Mouse (Mus musculus) ES-CJ7 (cell line): ENCODE measurements around the gene Cdh1.

ENCODE experiments used
- DNase-seq: peaks from one replicate; pipeline ENCODE4 v3.0.0; 2011; ENCODE audit warnings: low read depth, low spot score

Cdh1 gene

GRCm38 (mm10) chr8:106623016-106623415 lies 19.9 kb downstream of the Cdh1 start:
- DNase-seq: no peak

- DNase-seq: no peak
Observed at GRCm38 (mm10) chr8:106623451-106623850, 20.3 kb downstream of the Cdh1 start.

GRCm38 (mm10) chr8:106623954-106624353 lies 20.8 kb downstream of the Cdh1 start:
- DNase-seq: peak; percentile 64

- no peak for DNase-seq
Observed at GRCm38 (mm10) chr8:106624743-106625142, 21.6 kb downstream of the Cdh1 start.

- DNase-seq: no peak
Observed at GRCm38 (mm10) chr8:106626096-106626865, 23.1 kb downstream of the Cdh1 start.

- DNase-seq: peak; percentile 65
Observed at GRCm38 (mm10) chr8:106628291-106628964, 25.3 kb downstream of the Cdh1 start.

- DNase-seq: peak; percentile 55
Observed at GRCm38 (mm10) chr8:106629456-106629855, 26.3 kb downstream of the Cdh1 start.

GRCm38 (mm10) chr8:106631904-106632303 lies 28.8 kb downstream of the Cdh1 start:
- DNase-seq: peak; percentile 78

- DNase-seq: peak; percentile 81
Observed at GRCm38 (mm10) chr8:106632650-106633049, 29.5 kb downstream of the Cdh1 start.

- peak; percentile 79 for DNase-seq
Observed at GRCm38 (mm10) chr8:106633361-106634158, 30.4 kb downstream of the Cdh1 start.

GRCm38 (mm10) chr8:106635284-106635683 lies 32.1 kb downstream of the Cdh1 start:
- no peak for DNase-seq

- DNase-seq: peak; percentile 59
Observed at GRCm38 (mm10) chr8:106637446-106637845, 34.3 kb downstream of the Cdh1 start.

GRCm38 (mm10) chr8:106638768-106639295 lies 35.7 kb downstream of the Cdh1 start:
- no peak for DNase-seq

GRCm38 (mm10) chr8:106640212-106640611 lies 37.1 kb downstream of the Cdh1 start:
- DNase-seq: no peak

GRCm38 (mm10) chr8:106640921-106641320 lies 37.8 kb downstream of the Cdh1 start:
- no peak for DNase-seq

- DNase-seq: no peak
Observed at GRCm38 (mm10) chr8:106642172-106642571, 39.0 kb downstream of the Cdh1 start.

- no peak for DNase-seq
Observed at GRCm38 (mm10) chr8:106643100-106643499, 39.9 kb downstream of the Cdh1 start.

- DNase-seq: peak; percentile 82
Observed at GRCm38 (mm10) chr8:106644957-106645356, 41.8 kb downstream of the Cdh1 start.

- DNase-seq: no peak
Observed at GRCm38 (mm10) chr8:106646153-106646552, 43.0 kb downstream of the Cdh1 start.

GRCm38 (mm10) chr8:106646731-106647130 lies 43.6 kb downstream of the Cdh1 start:
- no peak for DNase-seq

GRCm38 (mm10) chr8:106647387-106647786 lies 44.2 kb downstream of the Cdh1 start:
- DNase-seq: peak; percentile 83

GRCm38 (mm10) chr8:106648421-106648820 lies 45.3 kb downstream of the Cdh1 start:
- DNase-seq: no peak
